Mouse (Mus musculus) limb, embryonic 12.5 days (tissue): Measurements from ENCODE around the gene Rbak. TPM values are rescaled to one million over a fixed set of nuclear protein-coding genes. Genes with fewer than 3 reads are reported as not detected.

Experiments used
- ATAC-seq: fragments of 200-750 bp; cut with Nextera tagmentation; 2 replicates; pipeline ENCODE4 v1.8.0; 2017; ENCODE audit warnings: low read depth, moderate TSS enrichment; ENCODE audit not compliant: insufficient number of reproducible peaks, insufficient read depth, low FRiP score, low TSS enrichment
- H3K27ac ChIP-seq: fragments of 300-500 bp; sonication (generic); 2 replicates; pipeline ENCODE4 v1.5.1; 2016; ENCODE audit warnings: mild to moderate bottlenecking, moderate library complexity
- H3K27me3 ChIP-seq: fragments of 300-500 bp; sonication (generic); 2 replicates; pipeline ENCODE4 v1.6.1; 2016; ENCODE audit warnings: mild to moderate bottlenecking, moderate library complexity
- H3K36me3 ChIP-seq: fragments of 300-500 bp; sonication (generic); 2 replicates; pipeline ENCODE4 v1.6.1; 2016; ENCODE audit warnings: mild to moderate bottlenecking, moderate library complexity
- H3K4me1 ChIP-seq: fragments of 300-500 bp; sonication (generic); replicated peaks from 2 replicates; pipeline ENCODE4 v1.6.1; 2016
- H3K4me2 ChIP-seq: fragments of 300-500 bp; sonication (generic); 2 replicates; pipeline ENCODE4 v1.6.1; 2016; ENCODE audit warnings: mild to moderate bottlenecking, moderate library complexity
- H3K4me3 ChIP-seq: fragments of 300-500 bp; sonication (generic); replicated peaks from 2 replicates; pipeline ENCODE4 v1.5.1; 2016; ENCODE audit warnings: mild to moderate bottlenecking
- H3K9ac ChIP-seq: fragments of 300-500 bp; sonication (generic); replicated peaks from 2 replicates; pipeline ENCODE4 v1.6.1; 2016; ENCODE audit warnings: mild to moderate bottlenecking, moderate library complexity
- H3K9me3 ChIP-seq: fragments of 300-500 bp; sonication (generic); 2 replicates; pipeline ENCODE4 v1.6.1; 2016; ENCODE audit warnings: mild to moderate bottlenecking, moderate library complexity
- WGBS: fragments of 180-500 bp; shearing (Covaris S2); methylation state at CpG from one replicate; pipeline ENCODE4 v1.1.7; 2016; 5-methylcytosine and 5-hydroxymethylcytosine counted together
- polyA plus RNA-seq: library from polyadenylated mRNA; unstranded; fragments of >200 nt; fragmentation: Nextera tagmentation; extraction: Ambion mirVana; gene quantifications from 2 replicates; pipeline ENCODE4 v1.2.1, GENCODE M21; 2016

Gene Rbak
- polyA plus RNA-seq, 1 experiment from 2014 or later: 21.5 TPM

GRCm38 (mm10) chr5:143179179-143179578, 1.4 kb downstream of the Rbak start:
- Histone ChIP-seq H3K4me1 (peaks cover 9% of the 10 kb centered on the region), H3K27me3 (no peaks in the 10 kb centered on the region; the same call in 1 of the 2 replicates), H3K4me3 (0 out of 2 replicates have a peak overlapping the region, but pooled peaks have one; percentile 90), H3K9me3 (peaks cover 7% of the 10 kb centered on the region; the same call in 1 of the 2 replicates), H3K4me2 (peak overlapping the region; percentile 83), H3K9ac (0 out of 2 replicates have a peak overlapping the region, but pooled peaks have one; percentile 88), H3K36me3 (peaks cover 44% of the 10 kb centered on the region), H3K27ac (no peak overlapping the region)
- 50% methylated on average over 6 of the region's 6 CpGs for WGBS
- no peak for ATAC-seq

GRCm38 (mm10) chr5:143177541-143178200, 2.9 kb downstream of the Rbak start:
- Histone ChIP-seq H3K27me3 (no peaks in the 10 kb centered on the region), H3K4me2 (no peak overlapping the region), H3K4me1 (peaks cover 9% of the 10 kb centered on the region), H3K4me3 (no peak overlapping the region), H3K27ac (no peak overlapping the region), H3K9me3 (peaks cover 12% of the 10 kb centered on the region; the same call in 1 of the 2 replicates), H3K36me3 (peaks cover 59% of the 10 kb centered on the region), H3K9ac (no peak overlapping the region)
- WGBS: 84% methylated on average over 3 of the region's 3 CpGs
- ATAC-seq: no peak

- Histone ChIP-seq H3K9me3 (peaks cover 12% of the 10 kb centered on the region; the same call in 1 of the 2 replicates), H3K36me3 (peaks cover 76% of the 10 kb centered on the region), H3K9ac (no peak overlapping the region), H3K4me2 (no peak overlapping the region), H3K27me3 (no peaks in the 10 kb centered on the region), H3K4me3 (no peak overlapping the region), H3K4me1 (peaks cover 9% of the 10 kb centered on the region), H3K27ac (no peak overlapping the region)
- no peak for ATAC-seq
- WGBS: 94% methylated on average over 4 of the region's 4 CpGs
Observed at GRCm38 (mm10) chr5:143175970-143176369, 4.6 kb downstream of the Rbak start.

- WGBS: 11% methylated on average over 18 of the region's 18 CpGs
- H3K36me3 ChIP-seq: no peaks in the 10 kb centered on the region
- ATAC-seq: no peak
- H3K4me2 ChIP-seq: no peak overlapping the region
- H3K4me1 ChIP-seq: no peaks in the 10 kb centered on the region; the same call in 1 of the 2 replicates
- no peak overlapping the region for H3K9ac ChIP-seq
- no peak overlapping the region for H3K27ac ChIP-seq
- peaks cover 16% of the 10 kb centered on the region for H3K27me3 ChIP-seq
- H3K4me3 ChIP-seq: no peak overlapping the region
- H3K9me3 ChIP-seq: no peaks in the 10 kb centered on the region
Observed at GRCm38 (mm10) chr5:143165508-143166070, 15.0 kb downstream of the Rbak start.

- Histone ChIP-seq H3K36me3 (no peaks in the 10 kb centered on the region), H3K27me3 (peaks cover 55% of the 10 kb centered on the region), H3K4me3 (no peak overlapping the region), H3K4me2 (no peak overlapping the region), H3K9ac (no peak overlapping the region), H3K27ac (no peak overlapping the region), H3K9me3 (peaks cover 12% of the 10 kb centered on the region; the same call in 1 of the 2 replicates), H3K4me1 (peaks cover 4% of the 10 kb centered on the region; the same call in 1 of the 2 replicates)
- ATAC-seq: no peak
- WGBS: 83% methylated on average over 3 of the region's 3 CpGs
Observed at GRCm38 (mm10) chr5:143155534-143155933, 25.0 kb downstream of the Rbak start.

GRCm38 (mm10) chr5:143153756-143154155, 26.8 kb downstream of the Rbak start:
- Histone ChIP-seq H3K4me3 (no peak overlapping the region), H3K27ac (no peak overlapping the region), H3K9me3 (peaks cover 17% of the 10 kb centered on the region; the same call in 1 of the 2 replicates), H3K36me3 (no peaks in the 10 kb centered on the region), H3K4me1 (peaks cover 4% of the 10 kb centered on the region; the same call in 1 of the 2 replicates), H3K9ac (no peak overlapping the region), H3K27me3 (peaks cover 39% of the 10 kb centered on the region), H3K4me2 (no peak overlapping the region)
- ATAC-seq: no peak
- 90% methylated on average over 10 of the region's 10 CpGs for WGBS

- peaks cover 7% of the 10 kb centered on the region for H3K27me3 ChIP-seq
- no peak for ATAC-seq
- H3K4me3 ChIP-seq: no peak overlapping the region
- no peaks in the 10 kb centered on the region for H3K36me3 ChIP-seq
- no peak overlapping the region for H3K27ac ChIP-seq
- no peak overlapping the region for H3K9ac ChIP-seq
- no peaks in the 10 kb centered on the region for H3K4me1 ChIP-seq
- H3K9me3 ChIP-seq: peaks cover 17% of the 10 kb centered on the region; the same call in 1 of the 2 replicates
- no peak overlapping the region for H3K4me2 ChIP-seq
- 83% methylated on average over 2 of the region's 2 CpGs for WGBS
Observed at GRCm38 (mm10) chr5:143150044-143150443, 30.5 kb downstream of the Rbak start.

- Histone ChIP-seq H3K36me3 (no peaks in the 10 kb centered on the region), H3K4me3 (no peak overlapping the region), H3K27me3 (peaks cover 2% of the 10 kb centered on the region; the same call in 1 of the 2 replicates), H3K27ac (no peak overlapping the region), H3K9me3 (peaks cover 17% of the 10 kb centered on the region; the same call in 1 of the 2 replicates), H3K4me2 (no peak overlapping the region), H3K4me1 (no peaks in the 10 kb centered on the region), H3K9ac (no peak overlapping the region)
- WGBS: 97% methylated on average over 2 of the region's 2 CpGs
- ATAC-seq: no peak
Observed at GRCm38 (mm10) chr5:143149536-143149935, 31.0 kb downstream of the Rbak start.

GRCm38 (mm10) chr5:143148661-143149060, 31.9 kb downstream of the Rbak start:
- H3K4me2 ChIP-seq: no peak overlapping the region
- H3K36me3 ChIP-seq: no peaks in the 10 kb centered on the region
- no peaks in the 10 kb centered on the region; the same call in 1 of the 2 replicates for H3K27me3 ChIP-seq
- H3K27ac ChIP-seq: no peak overlapping the region
- no peak overlapping the region for H3K9ac ChIP-seq
- no peak overlapping the region for H3K4me3 ChIP-seq
- H3K9me3 ChIP-seq: peaks cover 17% of the 10 kb centered on the region; the same call in 1 of the 2 replicates
- no peak for ATAC-seq
- H3K4me1 ChIP-seq: no peaks in the 10 kb centered on the region
- 90% methylated on average over 5 of the region's 5 CpGs for WGBS

- Histone ChIP-seq H3K36me3 (no peaks in the 10 kb centered on the region), H3K4me3 (no peak within 1 kb of the TSS), H3K4me2 (no peak within 1 kb of the TSS), H3K27me3 (no peaks in the 10 kb centered on the region; the same call in 1 of the 2 replicates), H3K9ac (no peak within 1 kb of the TSS), H3K9me3 (peaks cover 16% of the 10 kb centered on the region; the same call in 1 of the 2 replicates), H3K4me1 (no peaks in the 10 kb centered on the region), H3K27ac (no peak within 1 kb of the TSS)
- 66% methylated on average over 3 of the region's 3 CpGs for WGBS
- no peak for ATAC-seq
Observed at GRCm38 (mm10) chr5:143147481-143147880, 33.1 kb downstream of the Rbak start, which contains the start of gene Olfr718-ps1. Gene Olfr718-ps1 (minus strand): TSS chr5:143147581.

GRCm38 (mm10) chr5:143137580-143137979, 43.0 kb downstream of the Rbak start:
- no peaks in the 10 kb centered on the region for H3K36me3 ChIP-seq
- H3K4me3 ChIP-seq: no peak overlapping the region
- no peak overlapping the region for H3K9ac ChIP-seq
- WGBS: 87% methylated on average over 13 of the region's 13 CpGs
- no peaks in the 10 kb centered on the region for H3K27me3 ChIP-seq
- ATAC-seq: no peak
- H3K9me3 ChIP-seq: no peaks in the 10 kb centered on the region
- H3K4me1 ChIP-seq: no peaks in the 10 kb centered on the region
- H3K4me2 ChIP-seq: no peak overlapping the region
- H3K27ac ChIP-seq: no peak overlapping the region
